Mouse (Mus musculus) lung, postnatal 0 days (tissue): Measurements from ENCODE around the gene Wnt5b.

Experiments
- CTCF ChIP-seq: IDR thresholded peaks from 2 replicates; pipeline ENCODE4 v1.5.1; 2016; ENCODE audit warnings: antibody characterized with exemption, mild to moderate bottlenecking
- EP300 ChIP-seq: IDR thresholded peaks from 2 replicates; pipeline ENCODE4 v1.6.1; 2016; ENCODE audit warnings: antibody characterized with exemption, mild to moderate bottlenecking, control low read depth

GRCm38 (mm10) chr6:119449060-119449499, 95.1 kb downstream of the Wnt5b start:
- TF ChIP-seq CTCF (peak; percentile 75), EP300 (no peak)
